26 mouse cellular contexts compared by ENCODE assay signal in genomic region chr5:96848386-96848785, GRCm38 (mm10).
"Had no signal": no experiment of that assay in that cellular context is flagged by ENCODE, and none has a peak within 500 bp of the region (broad histone marks: within the 10 kb centered on the region; RNA-seq: fewer than 3 reads in every experiment).

No protein-coding gene starts in this region.

- H3K27me3 ChIP-seq: heart, embryonic 13.5 days; hindbrain, embryonic 12.5 days; intestine, embryonic 15.5 days; limb, embryonic 12.5 days; liver, embryonic 13.5 days had no signal

- H3K4me3 ChIP-seq: gastrocnemius, adult 2 months; heart, embryonic 13.5 days; heart, embryonic 15.5 days; hindbrain, embryonic 10.5 days; hindbrain, embryonic 12.5 days; intestine, embryonic 15.5 days; layer of hippocampus, adult 2 months; left cerebral cortex, adult 2 months; limb, embryonic 10.5 days; limb, embryonic 12.5 days; liver, embryonic 13.5 days had no signal

- H3K4me2 ChIP-seq: heart, embryonic 13.5 days; heart, embryonic 15.5 days; hindbrain, embryonic 12.5 days; hindbrain, embryonic 14.5 days; intestine, embryonic 15.5 days; limb, embryonic 12.5 days; liver, embryonic 11.5 days; liver, embryonic 13.5 days had no signal

- H3K4me1 ChIP-seq: hindbrain, embryonic 10.5 days; hindbrain, embryonic 12.5 days; intestine, embryonic 15.5 days; limb, embryonic 10.5 days; limb, embryonic 12.5 days had no signal

- ATAC-seq: hindbrain, embryonic 16.5 days; inflammation-experienced regulatory T-cells, adult 6 months; intestine, embryonic 15.5 days; intestine, postnatal 0 days had no signal

- H3K27ac ChIP-seq: gastrocnemius, adult 2 months; heart, embryonic 13.5 days; heart, embryonic 15.5 days; hindbrain, embryonic 10.5 days; hindbrain, embryonic 12.5 days; hindbrain, embryonic 14.5 days; intestine, embryonic 15.5 days; layer of hippocampus, adult 2 months; left cerebral cortex, adult 2 months; limb, embryonic 10.5 days; limb, embryonic 12.5 days; liver, embryonic 13.5 days had no signal

- H3K36me3 ChIP-seq: hindbrain, embryonic 10.5 days; hindbrain, embryonic 12.5 days; intestine, embryonic 15.5 days; limb, embryonic 10.5 days; limb, embryonic 12.5 days; liver, embryonic 13.5 days had no signal

- H3K9ac ChIP-seq: heart, embryonic 13.5 days; heart, embryonic 15.5 days; hindbrain, embryonic 12.5 days; hindbrain, embryonic 14.5 days; intestine, embryonic 15.5 days; limb, embryonic 12.5 days; liver, embryonic 13.5 days had no signal

- H3K9me3 ChIP-seq: heart, embryonic 13.5 days; heart, embryonic 15.5 days; hindbrain, embryonic 10.5 days; hindbrain, embryonic 12.5 days; intestine, embryonic 15.5 days; limb, embryonic 10.5 days; liver, embryonic 13.5 days had no signal

- DNase-seq: gastrocnemius, adult 2 months; gastrocnemius, postnatal 10 days; gastrocnemius, postnatal 25 days; heart, postnatal 10 days; heart, postnatal 4 days; kidney, adult 18-20 months; kidney, adult 8-10 months; kidney, postnatal 10 days; kidney, postnatal 25 days; kidney, postnatal 4 days; liver; liver, embryonic 13.5 days had no signal
